Mouse (Mus musculus): ENCODE data around the gene Hes3. TPM values are rescaled to one million over a fixed set of nuclear protein-coding genes. Genes with fewer than 3 reads are reported as not detected.

Gene Hes3
- polyA plus RNA-seq (2012; rRNA removed; ENCODE audit: low replicate concordance) = 0.08 TPM in 1 of 2 replicates, not detected in the other

GRCm38 (mm10) chr4:152291562-152291961 lies at the start of gene Hes3:
Hes3 (minus strand) TSS chr4:152291662.

DNA sequence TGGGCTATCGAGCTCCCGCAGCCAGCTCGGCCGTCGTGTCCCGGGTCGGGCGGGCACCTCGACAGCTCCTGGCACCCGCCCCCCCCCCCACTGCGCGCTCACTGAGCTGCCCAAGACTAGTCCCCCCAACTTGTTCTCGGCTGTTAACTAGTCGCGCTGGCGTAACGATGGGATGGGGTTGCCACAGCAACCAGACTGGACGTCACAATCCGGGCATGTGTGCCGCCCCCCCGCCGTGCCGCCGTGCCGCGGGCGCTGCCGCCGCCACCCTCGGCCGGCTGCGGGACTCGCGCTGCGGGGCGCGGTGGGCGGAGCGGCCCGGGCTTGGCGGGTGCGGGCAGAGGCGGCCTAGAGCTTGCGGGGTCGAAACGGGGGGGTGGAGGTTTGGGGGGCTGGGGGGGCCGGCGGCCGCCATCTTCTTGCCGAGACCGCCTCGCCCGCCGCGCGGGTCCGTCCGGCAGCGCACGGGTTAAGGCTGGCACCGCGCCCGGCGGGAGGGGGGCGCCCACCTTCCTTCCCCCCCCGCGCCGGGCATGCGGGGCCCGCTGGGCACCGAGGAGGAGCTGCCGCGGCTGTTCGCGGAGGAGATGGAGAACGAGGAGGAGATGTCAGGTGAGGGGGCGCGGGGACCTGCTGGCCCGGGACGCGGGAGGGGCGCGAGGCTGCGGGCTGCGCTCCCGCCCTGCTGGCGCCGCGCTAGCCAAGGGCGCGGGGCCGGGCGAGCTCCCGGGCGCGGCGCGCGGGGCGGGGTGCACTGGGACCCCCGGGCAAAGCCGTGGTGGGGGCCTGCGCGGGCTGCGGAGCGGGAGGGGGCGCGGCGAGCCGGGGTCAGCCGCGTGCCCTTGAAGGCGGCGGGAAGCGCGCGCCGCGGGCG lies 47.2 kb upstream of the Hes3 start, which contains the start of gene Chd5:
Gene Chd5 (plus strand): TSS at position 233 of the 874 bp plus-strand sequence.

GRCm38 (mm10) chr4:152325574-152326411 lies 34.3 kb upstream of the Hes3 start, which contains the start of gene Rpl22:
Rpl22 (plus strand) TSS chr4:152325742.

GRCm38 (mm10) chr4:152318517-152319234 lies 27.2 kb upstream of the Hes3 start, which contains the start of gene Rnf207:
Rnf207 (minus strand) TSS chr4:152318993.

GRCm38 (mm10) chr4:152296874-152297861 lies 5.7 kb upstream of the Hes3 start, which contains the start of gene Icmt:
Icmt (plus strand) TSS chr4:152297227.

DNA sequence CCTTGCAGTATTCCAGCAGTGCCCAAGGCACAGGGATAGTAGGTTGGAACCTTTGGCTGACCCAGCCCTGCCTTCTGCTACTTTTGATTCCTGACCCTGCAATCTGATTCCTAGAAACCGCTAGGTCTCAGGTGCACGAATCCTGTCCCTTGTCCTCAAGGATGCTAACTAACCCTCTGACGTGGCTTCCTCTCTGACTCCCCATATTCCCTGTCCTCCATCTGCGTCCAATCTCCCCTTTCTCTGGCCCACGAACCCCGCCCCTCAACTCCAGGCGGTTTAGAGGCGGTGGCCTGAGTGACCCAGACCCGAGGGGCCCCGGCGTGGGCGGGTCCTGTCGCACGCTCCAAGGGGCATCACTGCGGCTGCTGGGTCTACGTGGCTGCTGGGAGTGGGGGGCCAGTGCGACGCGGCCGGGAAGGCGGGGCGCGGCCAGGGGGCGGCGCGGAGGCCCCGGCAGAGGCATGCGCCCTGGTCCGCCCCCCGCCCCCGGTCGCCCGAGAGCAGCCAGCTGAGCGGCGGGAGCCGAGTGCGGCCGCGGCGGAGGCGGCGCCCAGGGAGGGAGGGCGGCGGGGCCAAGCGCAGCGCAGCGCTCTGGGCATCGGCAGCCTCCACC lies 17.7 kb downstream of the Hes3 start, which contains the start of gene Gpr153:
Gene Gpr153 (plus strand): TSS at position 612 of the 616 bp plus-strand sequence.

Other genes with a start within 250 kb of the Hes3 start
- gene Plekhg5, start 219.2 kb downstream of the Hes3 start, polyA plus RNA-seq (2012; rRNA removed; ENCODE audit: low replicate concordance) = 9.6 and 17.1 TPM in 2 replicates
- gene Tnfrsf25, start 175.7 kb downstream of the Hes3 start, polyA plus RNA-seq (2012; rRNA removed; ENCODE audit: low replicate concordance) = 3.0 and 4.1 TPM in 2 replicates
- gene Espn, start 139.3 kb downstream of the Hes3 start, polyA plus RNA-seq (2012; rRNA removed; ENCODE audit: low replicate concordance) = 273 and 642 TPM in 2 replicates
- 9.6 and 49.1 TPM in 2 replicates for gene Hes2, start 132.8 kb downstream of the Hes3 start, polyA plus RNA-seq (2012; rRNA removed; ENCODE audit: low replicate concordance)
- gene Acot7, start 113.5 kb downstream of the Hes3 start, polyA plus RNA-seq (2012; rRNA removed; ENCODE audit: low replicate concordance) = 29.0 and 38.7 TPM in 2 replicates
- 9.0 and 9.3 TPM in 2 replicates for gene Gpr153, start 17.4 kb downstream of the Hes3 start, polyA plus RNA-seq (2012; rRNA removed; ENCODE audit: low replicate concordance)
- gene Icmt, start 5.6 kb upstream of the Hes3 start, polyA plus RNA-seq (2012; rRNA removed; ENCODE audit: low replicate concordance) = 22.2 and 22.4 TPM in 2 replicates
- 2.2 and 5.5 TPM in 2 replicates for gene Rnf207, start 27.3 kb upstream of the Hes3 start, polyA plus RNA-seq (2012; rRNA removed; ENCODE audit: low replicate concordance)
- 5.3 and 6.0 TPM in 2 replicates for gene Rpl22, start 34.1 kb upstream of the Hes3 start, polyA plus RNA-seq (2012; rRNA removed; ENCODE audit: low replicate concordance)
- gene Chd5, start 47.0 kb upstream of the Hes3 start, polyA plus RNA-seq (2012; rRNA removed; ENCODE audit: low replicate concordance) = 0.50 and 0.54 TPM in 2 replicates
- 0.27 and 0.90 TPM in 2 replicates for gene Nphp4, start 185.0 kb upstream of the Hes3 start, polyA plus RNA-seq (2012; rRNA removed; ENCODE audit: low replicate concordance)
- gene Kcnab2, start 186.2 kb upstream of the Hes3 start, polyA plus RNA-seq (2012; rRNA removed; ENCODE audit: low replicate concordance) = 2.8 and 4.2 TPM in 2 replicates

All from duodenum, adult 2 months (tissue).